Mouse (Mus musculus) MN1 (cell line): Measurements from ENCODE around the gene Mylk4.

Experiments used
- DNase-seq: peaks from one replicate; pipeline ENCODE4 v3.0.0-alpha.2; 2016; ENCODE audit warnings: low spot score

Mylk4 gene

GRCm38 (mm10) chr13:32795166-32795565 lies 11.4 kb upstream of the Mylk4 start:
- DNase-seq: no peak

GRCm38 (mm10) chr13:32794619-32795018 lies 10.9 kb upstream of the Mylk4 start:
- no peak for DNase-seq

GRCm38 (mm10) chr13:32789781-32790180 lies 6.0 kb upstream of the Mylk4 start:
- DNase-seq: no peak

- no peak for DNase-seq
Measured at GRCm38 (mm10) chr13:32787584-32787983, 3.8 kb upstream of the Mylk4 start.

- DNase-seq: no peak
Measured at GRCm38 (mm10) chr13:32783055-32783454, 699 bp downstream of the Mylk4 start.

GRCm38 (mm10) chr13:32778861-32779260 lies 4.9 kb downstream of the Mylk4 start:
- no peak for DNase-seq

GRCm38 (mm10) chr13:32776350-32776749 lies 7.4 kb downstream of the Mylk4 start:
- no peak for DNase-seq

- DNase-seq: no peak
Measured at GRCm38 (mm10) chr13:32775889-32776288, 7.9 kb downstream of the Mylk4 start.

GRCm38 (mm10) chr13:32769960-32770359 lies 13.8 kb downstream of the Mylk4 start:
- DNase-seq: no peak

- DNase-seq: no peak
Measured at GRCm38 (mm10) chr13:32768104-32768503, 15.7 kb downstream of the Mylk4 start.

- no peak for DNase-seq
Measured at GRCm38 (mm10) chr13:32764448-32764847, 19.3 kb downstream of the Mylk4 start.

GRCm38 (mm10) chr13:32763141-32763540 lies 20.6 kb downstream of the Mylk4 start:
- no peak for DNase-seq

GRCm38 (mm10) chr13:32760795-32761194 lies 23.0 kb downstream of the Mylk4 start:
- DNase-seq: no peak

GRCm38 (mm10) chr13:32759036-32759435 lies 24.7 kb downstream of the Mylk4 start:
- DNase-seq: no peak

GRCm38 (mm10) chr13:32752066-32752657 lies 31.6 kb downstream of the Mylk4 start:
- DNase-seq: no peak

GRCm38 (mm10) chr13:32750507-32750906 lies 33.2 kb downstream of the Mylk4 start:
- no peak for DNase-seq

- no peak for DNase-seq
Measured at GRCm38 (mm10) chr13:32748421-32748820, 35.3 kb downstream of the Mylk4 start.

- DNase-seq: no peak
Measured at GRCm38 (mm10) chr13:32741161-32741560, 42.6 kb downstream of the Mylk4 start.

GRCm38 (mm10) chr13:32731283-32731682 lies 52.5 kb downstream of the Mylk4 start:
- DNase-seq: no peak

- no peak for DNase-seq
Measured at GRCm38 (mm10) chr13:32724606-32725005, 59.1 kb downstream of the Mylk4 start.

- no peak for DNase-seq
Measured at GRCm38 (mm10) chr13:32721717-32722116, 62.0 kb downstream of the Mylk4 start.

GRCm38 (mm10) chr13:32719284-32719683 lies 64.5 kb downstream of the Mylk4 start:
- no peak for DNase-seq

- no peak for DNase-seq
Measured at GRCm38 (mm10) chr13:32717709-32718108, 66.0 kb downstream of the Mylk4 start.

- no peak for DNase-seq
Measured at GRCm38 (mm10) chr13:32712568-32712967, 71.2 kb downstream of the Mylk4 start.

- no peak for DNase-seq
Measured at GRCm38 (mm10) chr13:32707894-32708293, 75.9 kb downstream of the Mylk4 start.
